Mouse (Mus musculus): ENCODE measurements around the gene Amph.
A peak's percentile ranks its signal among the peaks of the same experiment; 100 is the strongest.

The Amph gene

GRCm38 (mm10) chr13:19147468-19147867 lies 199.5 kb downstream of the Amph start:
- DNase-seq: no peak

GRCm38 (mm10) chr13:19149574-19149973 lies 201.6 kb downstream of the Amph start:
- DNase-seq: no peak

GRCm38 (mm10) chr13:19150438-19151301 lies 202.7 kb downstream of the Amph start:
- no peak for DNase-seq

- no peak for DNase-seq
These were observed 204.1 kb downstream of the Amph start for GRCm38 (mm10) chr13:19152126-19152525.

GRCm38 (mm10) chr13:19158484-19158883 lies 210.5 kb downstream of the Amph start:
- peak; percentile 29 for DNase-seq

- peak; percentile 15 for DNase-seq
These were observed 212.6 kb downstream of the Amph start for GRCm38 (mm10) chr13:19160616-19161015.

- peak; percentile 21 for DNase-seq
These were observed 213.1 kb downstream of the Amph start for GRCm38 (mm10) chr13:19161111-19161510.

GRCm38 (mm10) chr13:19162120-19162519 lies 214.1 kb downstream of the Amph start:
- DNase-seq: no peak

GRCm38 (mm10) chr13:19177662-19178259 lies 229.8 kb downstream of the Amph start:
- DNase-seq: peak; percentile 35

- DNase-seq: no peak
These were observed 230.3 kb downstream of the Amph start for GRCm38 (mm10) chr13:19178351-19178750.

GRCm38 (mm10) chr13:19182259-19182658 lies 234.3 kb downstream of the Amph start:
- DNase-seq: no peak

GRCm38 (mm10) chr13:19190052-19190451 lies 242.0 kb downstream of the Amph start:
- no peak for DNase-seq

- no peak for DNase-seq
These were observed 246.8 kb downstream of the Amph start for GRCm38 (mm10) chr13:19194803-19195202.

- no peak for DNase-seq
These were observed 247.5 kb downstream of the Amph start for GRCm38 (mm10) chr13:19195456-19195855.

Measured in cerebellum, adult 11-12 months (tissue).